Mouse (Mus musculus) myocyte (in vitro differentiated cells): ENCODE measurements around the gene Kcnt2. TPM values are rescaled to one million over a fixed set of nuclear protein-coding genes. Genes with fewer than 3 reads are reported as not detected.

Source experiments
- H3K27me3 ChIP-seq: one replicate; pipeline ENCODE4 v1.6.1; 2011; ENCODE audit not compliant: control insufficient read depth, insufficient read depth, insufficient read length
- H3K36me3 ChIP-seq: one replicate; pipeline ENCODE4 v1.6.1; 2011; ENCODE audit not compliant: control insufficient read depth, insufficient read depth
- H3K4me2 ChIP-seq: one replicate; pipeline ENCODE4 v1.6.1; 2011; ENCODE audit warnings: low read depth, control low read depth
- H3K4me3 ChIP-seq: one replicate; pipeline ENCODE4 v1.5.1; 2011; ENCODE audit warnings: mild to moderate bottlenecking, control low read depth, moderate library complexity
- H3K79me2 ChIP-seq: one replicate; pipeline ENCODE4 v1.6.1; 2011; ENCODE audit not compliant: control insufficient read depth, insufficient read depth
- H3ac ChIP-seq: one replicate; pipeline ENCODE4 v1.6.1; 2011; ENCODE audit not compliant: control insufficient read depth, insufficient read length
- CEBPB ChIP-seq: IDR thresholded peaks from 2 replicates; pipeline ENCODE4 v1.6.1; 2011; ENCODE audit warnings: mild to moderate bottlenecking, moderate library complexity; ENCODE audit not compliant: poor library complexity, insufficient read depth, severe bottlenecking
- E2F4 ChIP-seq: IDR thresholded peaks from one replicate; pipeline ENCODE4 v1.6.1; 2011; ENCODE audit warnings: mild to moderate bottlenecking, control low read depth, moderate library complexity; ENCODE audit not compliant: insufficient read depth
- MAX ChIP-seq: IDR thresholded peaks from one replicate; pipeline ENCODE4 v1.6.1; 2011; ENCODE audit warnings: low read depth, mild to moderate bottlenecking, control low read depth
- MYOD1 ChIP-seq, 3 experiments: IDR thresholded peaks; one replicate each; pipeline ENCODE4 v1.6.1; 2011; ENCODE audit warnings: control low read depth in 2 of 3, low read depth in 2 of 3, mild to moderate bottlenecking in 2 of 3, moderate library complexity in 1 of 3; ENCODE audit not compliant: insufficient read length in 2 of 3, control insufficient read depth in 1 of 3
- MYOG ChIP-seq, 3 experiments: IDR thresholded peaks; one replicate each; pipeline ENCODE4 v1.6.1; 2011; ENCODE audit warnings: control low read depth in 2 of 3, low read depth in 2 of 3, mild to moderate bottlenecking in 2 of 3; ENCODE audit not compliant: insufficient read length in 2 of 3, control insufficient read depth in 1 of 3, insufficient read depth in 1 of 3
- POLR2A ChIP-seq: IDR thresholded peaks from one replicate; pipeline ENCODE4 v1.6.1; 2011; ENCODE audit warnings: low read depth, mild to moderate bottlenecking, control low read depth, moderate library complexity; ENCODE audit not compliant: insufficient read length
- POLR2AphosphoS2 ChIP-seq: IDR thresholded peaks from one replicate; pipeline ENCODE4 v1.6.1; 2011; ENCODE audit warnings: low read depth, control low read depth; ENCODE audit not compliant: insufficient read length
- REST ChIP-seq: IDR thresholded peaks from one replicate; pipeline ENCODE4 v1.6.1; 2011; ENCODE audit warnings: mild to moderate bottlenecking, control low read depth, moderate library complexity; ENCODE audit not compliant: insufficient read depth, insufficient read length
- SRF ChIP-seq: IDR thresholded peaks from one replicate; pipeline ENCODE4 v1.6.1; 2011; ENCODE audit warnings: low read depth; ENCODE audit not compliant: control insufficient read depth, insufficient read length
- TCF12 ChIP-seq: IDR thresholded peaks from one replicate; pipeline ENCODE4 v1.6.1; 2011; ENCODE audit warnings: mild to moderate bottlenecking, control low read depth; ENCODE audit not compliant: poor library complexity, insufficient read depth, severe bottlenecking
- TCF3 ChIP-seq: IDR thresholded peaks from one replicate; pipeline ENCODE4 v1.6.1; 2011; ENCODE audit warnings: low read depth, control low read depth; ENCODE audit not compliant: insufficient read length
- USF1 ChIP-seq: IDR thresholded peaks from one replicate; pipeline ENCODE4 v1.6.1; 2011; ENCODE audit warnings: low read depth, mild to moderate bottlenecking, control low read depth, moderate library complexity
- polyA plus RNA-seq: library from polyadenylated mRNA; unstranded; fragments of >200 nt; fragmentation: generic; extraction: Trizol; gene quantifications from one replicate; pipeline ENCODE4 v1.2.1, GENCODE M21; 2012; ENCODE audit warnings: missing spikeins

Kcnt2 gene
- polyA plus RNA-seq, 1 experiment, result 0.19 TPM

DNA sequence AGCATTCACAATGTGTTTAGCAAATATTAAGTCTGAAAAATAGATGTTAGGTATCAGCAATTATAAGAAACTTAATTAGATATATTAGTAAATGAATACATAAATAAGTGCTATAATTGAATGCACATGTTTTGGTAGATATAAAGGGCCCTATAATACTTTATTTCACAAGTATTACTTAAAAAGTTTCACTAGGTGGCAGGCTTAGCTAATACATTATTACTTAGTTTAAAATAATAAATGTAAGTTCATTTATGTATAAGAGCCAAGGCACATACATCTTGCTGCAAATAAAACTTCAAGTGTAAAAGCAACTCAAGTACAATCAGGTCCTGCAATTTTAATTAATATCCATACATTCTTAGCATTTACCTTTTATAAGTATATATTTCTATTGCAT, 302.8 kb downstream of the Kcnt2 start:
- Histone ChIP-seq H3K36me3 (no peaks in the 10 kb centered on the region), H3K79me2 (no peaks in the 10 kb centered on the region), H3K4me3 (no peak overlapping the region), H3K27me3 (no peaks in the 10 kb centered on the region), H3ac (no peak overlapping the region), H3K4me2 (no peak overlapping the region)
- TF ChIP-seq TCF12 (no peak), MYOG (IDR thresholded peaks at IDR 0.05; ENCODE audit: control insufficient read depth in 1 of 3, insufficient read depth in 1 of 3, insufficient read length in 2 of 3, low read depth in 2 of 3) (no peak), POLR2A (no peak), E2F4 (no peak), TCF3 (no peak), MYOD1 (IDR thresholded peaks at IDR 0.05; ENCODE audit: control insufficient read depth in 1 of 3, insufficient read length in 2 of 3, low read depth in 2 of 3) (no peak), SRF (no peak)

DNA sequence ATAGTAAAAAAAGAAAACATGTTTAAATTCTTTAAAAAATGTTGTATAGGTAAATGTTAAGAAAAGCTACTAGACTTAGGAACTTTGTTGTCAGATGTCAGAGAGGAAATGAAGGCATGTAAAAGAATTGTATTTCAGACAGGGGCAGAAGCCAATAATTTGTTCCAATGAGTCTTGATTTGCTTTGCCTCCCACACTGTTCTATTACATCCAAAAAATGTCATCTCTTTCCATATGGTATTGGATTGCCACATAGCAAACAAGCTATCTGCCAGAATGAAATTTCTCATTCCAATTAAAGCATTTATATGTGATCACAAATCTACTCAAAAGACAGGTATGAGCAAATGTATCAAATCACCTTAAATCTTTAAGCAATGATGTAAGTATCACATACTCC, 314.8 kb downstream of the Kcnt2 start:
- Histone ChIP-seq H3K4me2 (no peak overlapping the region), H3K79me2 (no peaks in the 10 kb centered on the region), H3K4me3 (no peak overlapping the region), H3K36me3 (no peaks in the 10 kb centered on the region), H3K27me3 (no peaks in the 10 kb centered on the region), H3ac (no peak overlapping the region)
- TF ChIP-seq POLR2A (no peak), CEBPB (no peak), TCF3 (no peak)

DNA sequence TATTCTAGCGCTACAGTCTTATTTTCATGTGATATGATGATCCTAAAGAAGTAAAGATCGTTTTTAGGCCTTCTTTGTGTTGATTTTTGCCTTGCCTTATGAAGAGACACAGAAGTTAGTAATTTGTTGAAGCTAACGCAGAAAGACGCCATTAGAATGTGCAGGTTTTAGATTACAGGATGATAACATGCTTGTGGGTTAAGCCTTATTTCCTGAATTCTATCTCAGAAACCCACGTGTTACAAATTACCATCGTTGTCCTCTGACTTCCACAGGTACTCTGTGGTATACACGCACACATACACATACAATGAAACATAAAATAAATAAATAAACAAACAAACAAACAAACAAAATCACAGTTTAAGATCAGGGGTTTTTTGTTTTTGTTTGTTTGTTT, 326.2 kb downstream of the Kcnt2 start:
- Histone ChIP-seq H3ac (no peak overlapping the region), H3K36me3 (no peaks in the 10 kb centered on the region), H3K27me3 (no peaks in the 10 kb centered on the region), H3K4me2 (no peak overlapping the region), H3K4me3 (no peak overlapping the region), H3K79me2 (no peaks in the 10 kb centered on the region)
- TF ChIP-seq E2F4 (no peak), REST (no peak), POLR2A (no peak), USF1 (no peak), MYOG (IDR thresholded peaks at IDR 0.05; ENCODE audit: control insufficient read depth in 1 of 3, insufficient read depth in 1 of 3, insufficient read length in 2 of 3, low read depth in 2 of 3) (no peak)

GRCm38 (mm10) chr1:140578607-140579006, 332.6 kb downstream of the Kcnt2 start:
- H3K27me3 ChIP-seq, result no peaks in the 10 kb centered on the region
- no peak for TF ChIP-seq POLR2A
- no peak for TF ChIP-seq REST
- no peak for TF ChIP-seq TCF12
- no peak for TF ChIP-seq POLR2AphosphoS2
- TF ChIP-seq E2F4, result no peak
- no peak for TF ChIP-seq TCF3
- no peak for TF ChIP-seq MYOD1 (IDR thresholded peaks at IDR 0.05; ENCODE audit: control insufficient read depth in 1 of 3, insufficient read length in 2 of 3, low read depth in 2 of 3)
- no peak for TF ChIP-seq USF1
- TF ChIP-seq SRF, result no peak
- TF ChIP-seq CEBPB, result no peak
- H3K36me3 ChIP-seq, result no peaks in the 10 kb centered on the region
- no peak overlapping the region for H3K4me3 ChIP-seq
- H3ac ChIP-seq, result no peak overlapping the region
- H3K4me2 ChIP-seq, result no peak overlapping the region
- no peaks in the 10 kb centered on the region for H3K79me2 ChIP-seq

DNA sequence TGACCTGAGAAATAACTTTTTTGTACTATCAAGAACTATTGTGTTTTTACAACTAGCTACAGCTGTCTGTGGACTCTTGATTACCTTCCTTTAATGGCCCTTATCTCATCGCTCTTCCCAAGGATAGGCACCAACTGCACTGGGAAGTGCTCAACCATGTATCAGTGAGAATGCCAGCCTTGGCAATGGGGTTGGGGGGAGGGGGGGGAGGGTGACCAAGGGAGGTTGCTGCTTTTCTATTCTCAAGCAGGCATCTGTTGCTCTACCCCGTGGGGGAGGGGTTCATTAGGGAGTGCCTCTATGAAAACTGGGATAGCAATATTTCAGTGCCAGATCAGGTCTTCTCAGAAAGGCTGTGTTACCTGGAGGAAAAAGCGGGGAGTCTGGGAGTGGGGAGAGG, 342.3 kb downstream of the Kcnt2 start:
- H3K36me3 ChIP-seq, result no peaks in the 10 kb centered on the region
- no peak overlapping the region for H3ac ChIP-seq
- no peaks in the 10 kb centered on the region for H3K79me2 ChIP-seq
- TF ChIP-seq MAX (no peak), SRF (no peak), E2F4 (no peak), MYOG (IDR thresholded peaks at IDR 0.05; ENCODE audit: control insufficient read depth in 1 of 3, insufficient read depth in 1 of 3, insufficient read length in 2 of 3, low read depth in 2 of 3) (no peak), USF1 (no peak), TCF3 (no peak), POLR2A (no peak), REST (no peak), TCF12 (no peak), POLR2AphosphoS2 (no peak), MYOD1 (IDR thresholded peaks at IDR 0.05; ENCODE audit: control insufficient read depth in 1 of 3, insufficient read length in 2 of 3, low read depth in 2 of 3) (no peak), CEBPB (no peak)
- H3K4me3 ChIP-seq, result no peak overlapping the region
- no peaks in the 10 kb centered on the region for H3K27me3 ChIP-seq
- H3K4me2 ChIP-seq, result no peak overlapping the region
